Mouse (Mus musculus): Measurements from ENCODE around the gene Ctsk. TPM values are rescaled to one million over a fixed set of nuclear protein-coding genes. Genes with fewer than 3 reads are reported as not detected.
A peak's percentile ranks its signal among the peaks of the same experiment; 100 is the strongest.
"Not testable (repeated sequence)": the region's sequence is repeated elsewhere in the genome, so short reads cannot be mapped to it uniquely, and the experiment has no call there.

Gene Ctsk
- total RNA-seq, 2 experiments from 2014 or later, result 5.5 to 7.4 TPM

- no peak for DNase-seq
Measured at GRCm38 (mm10) chr3:95524673-95525072, 25.6 kb downstream of the Ctsk start.

- no peak for DNase-seq
Measured at GRCm38 (mm10) chr3:95526111-95526510, 27.1 kb downstream of the Ctsk start.

GRCm38 (mm10) chr3:95526622-95527211 is 27.7 kb downstream of the Ctsk start, which contains the start of gene Ctss:
TSS of gene Ctss (plus strand) at chr3:95526786.
- DNase-seq, result peak in 1 of 2 experiments; percentile 29

- DNase-seq, result peak in 1 of 2 experiments; percentile 47
Measured at GRCm38 (mm10) chr3:95529814-95530213, 30.8 kb downstream of the Ctsk start.

GRCm38 (mm10) chr3:95531025-95531424 is 32.0 kb downstream of the Ctsk start:
- DNase-seq, result no peak

- no peak for DNase-seq
Measured at GRCm38 (mm10) chr3:95533364-95533763, 34.3 kb downstream of the Ctsk start.

GRCm38 (mm10) chr3:95534927-95535326 is 35.9 kb downstream of the Ctsk start:
- DNase-seq, result no peak

GRCm38 (mm10) chr3:95538936-95539335 is 39.9 kb downstream of the Ctsk start:
- no peak for DNase-seq

GRCm38 (mm10) chr3:95539837-95540236 is 40.8 kb downstream of the Ctsk start:
- no peak for DNase-seq

GRCm38 (mm10) chr3:95541186-95541585 is 42.1 kb downstream of the Ctsk start:
- not testable (repeated sequence) for DNase-seq

- no peak for DNase-seq
Measured at GRCm38 (mm10) chr3:95542171-95542570, 43.1 kb downstream of the Ctsk start.

GRCm38 (mm10) chr3:95542981-95543380 is 43.9 kb downstream of the Ctsk start:
- no peak for DNase-seq

- no peak for DNase-seq
Measured at GRCm38 (mm10) chr3:95550176-95550575, 51.1 kb downstream of the Ctsk start.

GRCm38 (mm10) chr3:95553986-95554385 is 54.9 kb downstream of the Ctsk start:
- no peak for DNase-seq

Other genes starting within 250 kb of the Ctsk start
- gene Bnipl, start 248.1 kb upstream of the Ctsk start, total RNA-seq (2021), result not detected
- gene Mindy1, start 217.9 kb upstream of the Ctsk start, total RNA-seq (2021), result 10 to 100 TPM; 19.1 to 23.2 TPM
- gene Prune1, start 217.2 kb upstream of the Ctsk start, total RNA-seq (2021), result 10 to 100 TPM; 25.5 to 25.6 TPM
- under 1 TPM; 0.59 to 0.65 TPM for gene Anxa9, start 192.1 kb upstream of the Ctsk start, total RNA-seq (2021)
- gene Cers2, start 184.5 kb upstream of the Ctsk start, total RNA-seq (2021), result 10 to 100 TPM; 30.3 to 32.4 TPM
- gene Setdb1, start 142.1 kb upstream of the Ctsk start, total RNA-seq (2021), result 10 to 100 TPM; 10.9 to 11.6 TPM
- gene 4930558C23Rik, start 96.4 kb upstream of the Ctsk start, total RNA-seq (2021), result not detected
- gene Arnt, start 64.9 kb upstream of the Ctsk start, total RNA-seq (2021), result 10 to 100 TPM; 34.0 to 34.9 TPM
- 10 to 100 TPM; 18.2 to 24.3 TPM for gene Ctss, start 27.5 kb downstream of the Ctsk start, total RNA-seq (2021)
- not detected for gene Hormad1, start 60.4 kb downstream of the Ctsk start, total RNA-seq (2021)
- gene Golph3l, start 89.7 kb downstream of the Ctsk start, total RNA-seq (2021), result 10 to 100 TPM; 18.0 to 19.9 TPM
- gene Ensa, start 125.7 kb downstream of the Ctsk start, total RNA-seq (2021), result 10 to 100 TPM; 74.3 to 75.2 TPM
- gene Mcl1, start 159.5 kb downstream of the Ctsk start, total RNA-seq (2021), result 100 to 1,000 TPM; 159 to 167 TPM
- gene Adamtsl4, start 188.7 kb downstream of the Ctsk start, total RNA-seq (2021), result 10 to 100 TPM; 39.1 to 40.6 TPM
- 10 to 100 TPM; 46.4 to 52.7 TPM for gene Ecm1, start 240.3 kb downstream of the Ctsk start, total RNA-seq (2021)

All from heart, adult 18-20 months (tissue).